Mouse (Mus musculus): Measurements from ENCODE around the gene Slc38a1. TPM values are rescaled to one million over a fixed set of nuclear protein-coding genes. Genes with fewer than 3 reads are reported as not detected.

Slc38a1 gene
- polyA plus RNA-seq, 1 experiment from 2014 or later: 158 TPM

DNA sequence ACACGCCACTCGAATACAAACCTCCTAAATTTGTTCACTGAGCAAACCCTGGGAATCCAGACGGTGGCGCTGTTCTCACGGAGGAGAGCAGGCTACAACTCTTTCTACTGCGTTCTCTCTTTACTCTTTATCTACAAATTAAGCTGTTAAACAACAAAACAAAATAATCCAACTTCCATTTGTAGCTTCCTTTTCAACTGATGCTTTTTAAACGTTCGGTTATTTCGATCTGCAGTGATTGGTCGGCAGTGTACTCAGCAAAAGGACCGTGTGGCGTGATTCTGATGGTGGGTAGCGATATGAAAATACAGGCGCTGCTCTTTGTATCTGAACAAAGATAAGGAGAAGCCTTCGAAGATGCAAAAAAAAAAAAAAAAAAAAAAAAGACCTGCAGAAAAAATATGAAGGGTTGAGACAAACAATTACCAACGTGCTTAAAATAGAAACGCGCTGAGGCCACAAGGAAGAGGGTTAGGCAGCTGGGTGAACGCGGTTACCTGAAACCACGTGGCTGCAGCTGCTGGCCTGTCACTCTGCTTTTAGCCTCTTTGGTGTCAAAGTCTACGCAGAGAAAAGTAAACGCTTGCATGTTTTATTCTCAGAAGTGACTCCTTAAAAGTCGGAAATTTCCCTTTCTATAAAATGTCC is 99.4 kb downstream of the Slc38a1 start:
- 1% methylated on average over 24 of the region's 24 CpGs for WGBS
- no peaks in the 10 kb centered on the region for H3K36me3 ChIP-seq (ENCODE audit: control insufficient read depth, insufficient read depth)
- peaks cover 8% of the 10 kb centered on the region; the same call in 1 of the 2 replicates for H3K4me1 ChIP-seq (replicated peaks; ENCODE audit: control insufficient read depth, insufficient read depth, low read length)
- H3K9me3 ChIP-seq (ENCODE audit: control insufficient read depth, low read length): no peaks in the 10 kb centered on the region
- H3K27ac ChIP-seq (ENCODE audit: low read length): peak overlapping the region; percentile 50
- peak; percentile 62; the same call in 1 of the 2 replicates for ATAC-seq
- H3K27me3 ChIP-seq (replicated peaks; ENCODE audit: control insufficient read depth, insufficient read depth, low read length): no peaks in the 10 kb centered on the region
- H3K9ac ChIP-seq (replicated peaks; ENCODE audit: low read depth, low read length): peak overlapping the region; percentile 67
- peak overlapping the region; percentile 49 for H3K4me3 ChIP-seq (replicated peaks; ENCODE audit: low read length)
- H3K4me2 ChIP-seq (ENCODE audit: low read length): peak overlapping the region; percentile 70

DNA sequence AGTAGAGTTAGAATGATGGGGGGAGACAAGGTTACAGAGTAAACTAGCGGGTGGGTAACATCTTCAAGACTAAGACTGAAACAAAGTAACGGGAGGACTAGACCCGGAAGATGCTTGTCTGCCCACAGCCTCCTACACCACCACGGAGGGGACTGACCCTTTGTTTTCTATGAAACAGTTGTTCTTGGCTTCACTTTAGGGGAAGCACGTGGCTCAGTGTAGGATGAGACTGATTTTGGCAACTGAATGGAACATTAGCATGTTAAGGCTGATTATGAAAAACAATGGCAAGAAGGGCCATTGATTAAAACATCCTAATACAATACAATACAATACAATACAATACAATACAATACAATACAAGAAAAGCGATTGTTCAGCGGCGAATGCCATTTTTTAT is 100.6 kb downstream of the Slc38a1 start:
- Histone ChIP-seq H3K4me2 (ENCODE audit: low read length) (no peak overlapping the region), H3K9ac (replicated peaks; ENCODE audit: low read depth, low read length) (no peak overlapping the region), H3K36me3 (ENCODE audit: control insufficient read depth, insufficient read depth) (no peaks in the 10 kb centered on the region), H3K4me3 (replicated peaks; ENCODE audit: low read length) (no peak overlapping the region), H3K27me3 (replicated peaks; ENCODE audit: control insufficient read depth, insufficient read depth, low read length) (no peaks in the 10 kb centered on the region), H3K27ac (ENCODE audit: low read length) (no peak overlapping the region), H3K9me3 (ENCODE audit: control insufficient read depth, low read length) (no peaks in the 10 kb centered on the region), H3K4me1 (replicated peaks; ENCODE audit: control insufficient read depth, insufficient read depth, low read length) (no peaks in the 10 kb centered on the region)
- 61% methylated on average over 8 of the region's 8 CpGs for WGBS
- ATAC-seq: peak; percentile 36; the same call in 1 of the 2 replicates

DNA sequence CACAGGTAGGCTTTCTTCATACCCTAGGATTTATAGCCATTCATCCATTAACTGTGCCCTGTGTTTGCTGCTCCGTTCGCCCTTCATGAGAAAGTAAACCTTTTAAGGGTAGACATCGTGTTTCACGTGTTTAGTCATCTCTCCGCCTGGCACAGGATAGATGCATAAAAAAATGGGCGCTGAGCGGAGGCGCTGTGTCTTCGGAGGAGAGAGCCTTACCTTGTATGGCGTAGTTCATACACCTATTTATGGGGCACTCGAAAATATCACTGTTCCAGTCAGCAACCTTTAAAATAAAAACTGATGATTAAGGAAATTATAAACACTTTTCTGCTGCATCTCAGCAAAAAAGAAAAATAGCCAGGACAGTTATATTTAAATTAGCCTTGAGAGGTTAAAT is 105.4 kb downstream of the Slc38a1 start:
- no peak overlapping the region for H3K4me2 ChIP-seq (ENCODE audit: low read length)
- no peak overlapping the region for H3K27ac ChIP-seq (ENCODE audit: low read length)
- no peak overlapping the region for H3K4me3 ChIP-seq (replicated peaks; ENCODE audit: low read length)
- no peaks in the 10 kb centered on the region for H3K36me3 ChIP-seq (ENCODE audit: control insufficient read depth, insufficient read depth)
- H3K9me3 ChIP-seq (ENCODE audit: control insufficient read depth, low read length): no peaks in the 10 kb centered on the region
- no peak overlapping the region for H3K9ac ChIP-seq (replicated peaks; ENCODE audit: low read depth, low read length)
- no peak for ATAC-seq
- no peaks in the 10 kb centered on the region for H3K4me1 ChIP-seq (replicated peaks; ENCODE audit: control insufficient read depth, insufficient read depth, low read length)
- WGBS: 93% methylated on average over 11 of the region's 11 CpGs
- H3K27me3 ChIP-seq (replicated peaks; ENCODE audit: control insufficient read depth, insufficient read depth, low read length): no peaks in the 10 kb centered on the region

DNA sequence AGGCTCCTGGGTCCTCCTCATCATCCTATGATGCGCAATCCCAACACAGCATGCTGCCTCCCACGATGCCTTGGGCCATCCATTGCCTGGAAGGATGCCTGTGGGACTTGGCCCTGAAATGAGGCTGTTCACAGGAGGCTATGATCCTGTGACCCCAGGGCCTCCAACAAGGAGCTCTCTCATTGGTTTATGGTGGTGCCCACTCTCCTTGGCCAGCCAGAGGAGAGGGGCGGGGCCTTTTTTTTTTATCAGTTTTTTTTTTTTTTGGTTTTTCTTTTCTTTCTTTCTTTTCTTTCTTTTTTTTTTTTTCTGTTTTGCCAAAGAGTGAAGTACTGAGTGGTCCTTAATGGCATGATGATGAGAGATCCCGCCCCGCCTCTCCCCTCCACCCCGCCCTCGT is 106.3 kb downstream of the Slc38a1 start:
- ATAC-seq: no peak
- no peaks in the 10 kb centered on the region for H3K9me3 ChIP-seq (ENCODE audit: control insufficient read depth, low read length)
- 93% methylated on average over 7 of the region's 7 CpGs for WGBS

DNA sequence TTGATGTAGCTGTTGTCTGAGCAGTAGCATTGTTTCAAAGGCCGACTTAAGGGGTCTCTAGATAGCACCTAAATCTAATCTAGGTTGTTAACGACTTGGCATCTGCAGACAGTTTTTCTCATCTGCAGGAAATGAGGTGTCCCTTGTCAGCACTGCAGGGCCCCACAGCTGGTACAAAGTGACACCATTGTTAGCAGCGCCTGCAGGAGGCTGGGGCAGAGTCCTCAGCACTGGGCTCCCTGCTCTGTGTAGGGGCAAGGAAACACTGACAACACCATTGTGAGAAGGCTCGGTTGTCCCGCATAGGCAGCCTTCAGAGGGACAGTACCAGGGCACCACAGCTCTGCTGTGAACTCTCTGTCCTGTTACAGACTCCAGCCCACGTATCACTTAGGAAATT is 115.0 kb downstream of the Slc38a1 start:
- 39% methylated on average over 6 of the region's 6 CpGs for WGBS
- Histone ChIP-seq H3K4me1 (replicated peaks; ENCODE audit: control insufficient read depth, insufficient read depth, low read length) (peaks cover 4% of the 10 kb centered on the region), H3K36me3 (ENCODE audit: control insufficient read depth, insufficient read depth) (no peaks in the 10 kb centered on the region), H3K27ac (ENCODE audit: low read length) (no peak overlapping the region), H3K4me3 (replicated peaks; ENCODE audit: low read length) (no peak overlapping the region), H3K4me2 (ENCODE audit: low read length) (no peak overlapping the region), H3K9me3 (ENCODE audit: control insufficient read depth, low read length) (no peaks in the 10 kb centered on the region), H3K27me3 (replicated peaks; ENCODE audit: control insufficient read depth, insufficient read depth, low read length) (no peaks in the 10 kb centered on the region), H3K9ac (replicated peaks; ENCODE audit: low read depth, low read length) (no peak overlapping the region)
- no peak for ATAC-seq

More for the DNA sequence above, 106.3 kb downstream of the Slc38a1 start:
- Histone ChIP-seq H3K4me3 (replicated peaks; ENCODE audit: low read length) (no peak overlapping the region), H3K27me3 (replicated peaks; ENCODE audit: control insufficient read depth, insufficient read depth, low read length) (no peaks in the 10 kb centered on the region), H3K9ac (replicated peaks; ENCODE audit: low read depth, low read length) (no peak overlapping the region), H3K4me2 (ENCODE audit: low read length) (no peak overlapping the region), H3K4me1 (replicated peaks; ENCODE audit: control insufficient read depth, insufficient read depth, low read length) (no peaks in the 10 kb centered on the region), H3K36me3 (ENCODE audit: control insufficient read depth, insufficient read depth) (no peaks in the 10 kb centered on the region), H3K27ac (ENCODE audit: low read length) (no peak overlapping the region)

DNA sequence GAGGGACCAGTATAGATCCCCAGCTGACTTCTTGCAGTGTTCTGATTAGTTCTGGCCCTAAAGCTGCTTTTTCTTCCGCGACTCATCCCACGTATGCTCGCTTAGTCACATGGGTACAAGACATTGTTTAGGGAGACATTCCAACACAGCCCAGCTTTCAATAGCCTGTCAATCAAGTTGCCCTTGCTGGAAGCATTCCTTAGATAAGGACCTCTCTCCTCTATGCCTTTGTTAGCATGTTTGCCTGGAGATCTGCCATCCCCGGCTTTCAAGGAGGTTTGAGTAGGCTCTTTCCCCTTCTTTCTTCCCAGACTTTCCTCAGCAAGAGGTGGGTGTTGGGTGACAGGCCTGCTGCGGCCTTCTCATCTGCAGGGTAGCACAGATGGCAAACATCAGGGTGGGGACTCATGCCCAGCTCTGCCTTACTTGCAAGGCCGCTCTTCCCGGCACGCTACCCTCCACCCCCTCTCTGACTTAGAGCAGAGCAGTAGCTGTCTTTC is 118.4 kb downstream of the Slc38a1 start:
- Histone ChIP-seq H3K4me1 (replicated peaks; ENCODE audit: control insufficient read depth, insufficient read depth, low read length) (peaks cover 4% of the 10 kb centered on the region), H3K27ac (ENCODE audit: low read length) (no peak overlapping the region), H3K27me3 (replicated peaks; ENCODE audit: control insufficient read depth, insufficient read depth, low read length) (no peaks in the 10 kb centered on the region), H3K4me2 (ENCODE audit: low read length) (no peak overlapping the region), H3K9ac (replicated peaks; ENCODE audit: low read depth, low read length) (no peak overlapping the region), H3K9me3 (ENCODE audit: control insufficient read depth, low read length) (no peaks in the 10 kb centered on the region), H3K36me3 (ENCODE audit: control insufficient read depth, insufficient read depth) (no peaks in the 10 kb centered on the region), H3K4me3 (replicated peaks; ENCODE audit: low read length) (no peak overlapping the region)
- WGBS: 27% methylated on average over 9 of the region's 9 CpGs
- ATAC-seq: peak; percentile 49; the same call in 1 of the 2 replicates

Other genes with a start within 250 kb of the Slc38a1 start
- 53.2 and 57.7 TPM in 2 replicates for gene Scaf11, start 182.1 kb downstream of the Slc38a1 start, polyA plus RNA-seq (2015; fragmentation: Nextera tagmentation; extraction: Ambion mirVana)
- 161 and 200 TPM in 2 replicates for gene Slc38a2, start 56.8 kb upstream of the Slc38a1 start, polyA plus RNA-seq (2015; fragmentation: Nextera tagmentation; extraction: Ambion mirVana)

Measured in forebrain, embryonic 16.5 days (tissue).